Mouse (Mus musculus) limb, embryonic 11.5 days (tissue): Measurements from ENCODE around the gene Scube1. TPM values are rescaled to one million over a fixed set of nuclear protein-coding genes. Genes with fewer than 3 reads are reported as not detected.

Experiments used
- ATAC-seq: fragments of 200-750 bp; cut with Nextera tagmentation; 2 replicates; pipeline ENCODE4 v1.8.0; 2017; ENCODE audit warnings: low read depth; ENCODE audit not compliant: insufficient number of reproducible peaks, low FRiP score, low TSS enrichment
- DNase-seq: peaks from one replicate; pipeline ENCODE4 v3.0.0-alpha.2; 2015; ENCODE audit warnings: low spot score
- H3K27ac ChIP-seq: fragments of 300-500 bp; sonication (generic); replicated peaks from 2 replicates; pipeline ENCODE4 v1.5.1; 2014; ENCODE audit warnings: low read depth, mild to moderate bottlenecking, low read length
- H3K27me3 ChIP-seq: fragments of 300-500 bp; sonication (generic); 2 replicates; pipeline ENCODE4 v1.6.1; 2014; ENCODE audit warnings: mild to moderate bottlenecking, low read length, mixed read lengths; ENCODE audit not compliant: control insufficient read depth, insufficient read depth
- H3K36me3 ChIP-seq: fragments of 300-500 bp; sonication (generic); 2 replicates; pipeline ENCODE4 v1.6.1; 2014; ENCODE audit warnings: mild to moderate bottlenecking, low read length, moderate library complexity, mixed read lengths; ENCODE audit not compliant: control insufficient read depth, insufficient read depth
- H3K4me1 ChIP-seq: fragments of 300-500 bp; sonication (generic); 2 replicates; pipeline ENCODE4 v1.6.1; 2014; ENCODE audit warnings: low read length, mixed read lengths; ENCODE audit not compliant: control insufficient read depth, insufficient read depth
- H3K4me2 ChIP-seq: fragments of 300-500 bp; sonication (generic); 2 replicates; pipeline ENCODE4 v1.6.1; 2014; ENCODE audit warnings: low read depth, mild to moderate bottlenecking, moderate library complexity; ENCODE audit not compliant: severe bottlenecking
- H3K4me3 ChIP-seq: fragments of 300-500 bp; sonication (generic); 2 replicates; pipeline ENCODE4 v1.5.1; 2014; ENCODE audit warnings: low read depth, low read length
- H3K9ac ChIP-seq: fragments of 300-500 bp; sonication (generic); 2 replicates; pipeline ENCODE4 v1.6.1; 2014; ENCODE audit warnings: mild to moderate bottlenecking, low read length
- H3K9me3 ChIP-seq: fragments of 300-500 bp; sonication (generic); 2 replicates; pipeline ENCODE4 v1.6.1; 2016; ENCODE audit warnings: low read length; ENCODE audit not compliant: control insufficient read depth
- WGBS: fragments of 180-500 bp; shearing (Covaris S2); extraction: QIAGEN DNeasy Blood & Tissue Kit; methylation state at CpG from one replicate; pipeline ENCODE4 v1.1.7; 2014; 5-methylcytosine and 5-hydroxymethylcytosine counted together
- polyA plus RNA-seq: library from polyadenylated mRNA; unstranded; fragments of >200 nt; fragmentation: Nextera tagmentation; extraction: Ambion mirVana; gene quantifications from 2 replicates; pipeline ENCODE4 v1.2.1, GENCODE M21; 2014

The Scube1 gene
- polyA plus RNA-seq, 1 experiment from 2014 or later: 62.3 TPM

DNA sequence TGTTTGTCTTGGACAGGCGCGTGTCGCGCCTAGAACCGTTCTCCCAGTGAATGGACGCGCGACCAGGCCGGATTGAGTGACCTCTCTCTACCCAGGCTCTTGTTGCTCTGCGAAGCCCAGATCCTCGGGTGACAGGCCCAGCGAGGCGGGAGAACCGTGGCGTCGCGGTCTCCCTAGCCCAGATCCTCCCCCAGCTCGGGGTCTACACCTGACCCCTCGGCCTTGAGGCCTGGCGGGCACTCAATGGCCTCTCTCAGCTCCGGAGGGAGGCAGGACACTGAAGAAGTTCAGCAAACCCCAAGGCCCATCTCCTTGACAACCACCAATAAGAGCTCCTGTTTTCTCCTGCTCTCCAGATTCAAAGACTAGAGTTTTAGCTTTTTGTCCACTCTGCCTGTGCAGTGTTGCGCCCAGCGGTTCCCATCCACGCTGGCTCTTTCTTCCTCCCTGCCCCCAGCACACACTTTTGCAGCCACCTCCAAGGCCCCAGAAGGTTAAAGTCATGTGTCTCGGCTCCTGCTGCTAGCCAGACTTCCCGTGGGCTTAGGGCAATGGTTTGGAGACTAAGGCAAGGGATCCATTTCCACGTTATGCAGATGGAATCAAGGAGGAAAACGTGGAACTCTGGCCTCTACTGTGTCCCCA is 857 bp upstream of the Scube1 start:
- no peak overlapping the region for H3K27ac ChIP-seq
- no peaks in the 10 kb centered on the region for H3K27me3 ChIP-seq

DNA sequence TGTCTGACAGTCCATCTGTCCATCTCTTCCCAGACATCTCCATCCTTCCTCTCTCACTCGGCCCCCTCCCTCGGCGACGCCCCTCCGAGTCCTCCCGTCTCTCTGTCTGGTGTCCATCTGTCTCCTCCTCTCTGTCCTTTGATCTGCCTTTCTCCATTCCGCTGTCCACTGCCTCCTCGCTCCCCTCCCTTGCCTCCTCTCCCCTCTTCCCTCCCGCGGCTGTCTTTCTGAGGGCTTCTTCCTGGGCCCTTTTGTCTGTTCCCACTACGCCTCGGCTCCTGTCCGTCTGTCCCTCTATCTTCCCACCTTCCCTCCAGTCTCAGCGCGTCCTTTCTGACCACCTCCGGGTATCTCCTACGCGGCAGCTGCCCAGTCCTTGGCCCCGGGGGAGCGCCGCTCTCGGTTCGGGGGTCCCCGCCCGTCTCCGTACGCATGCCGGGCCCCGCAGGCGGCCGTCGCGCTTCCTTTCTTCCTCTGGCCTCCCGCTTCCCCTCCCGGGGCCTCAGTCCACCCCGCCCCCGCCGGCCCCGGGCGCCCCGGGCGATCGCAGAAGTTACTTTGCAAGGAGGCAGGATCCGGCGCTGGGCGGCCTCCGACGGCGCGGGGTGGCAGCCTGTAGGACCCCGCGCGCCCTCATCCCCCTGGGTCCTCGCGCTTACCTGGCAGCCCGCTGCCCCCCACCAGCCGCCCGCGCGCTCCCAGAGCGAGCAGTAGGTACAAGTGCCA is 498 bp downstream of the Scube1 start:
- Histone ChIP-seq H3K36me3 (no peaks in the 10 kb centered on the region; the same call in 1 of the 2 replicates), H3K4me1 (peaks cover 33% of the 10 kb centered on the region), H3K9ac (peak overlapping the region; percentile 71), H3K27ac (no peak overlapping the region; the same call in 1 of the 2 replicates), H3K4me2 (peak overlapping the region; percentile 67), H3K9me3 (no peaks in the 10 kb centered on the region), H3K4me3 (peak overlapping the region; percentile 74), H3K27me3 (no peaks in the 10 kb centered on the region)
- DNase-seq: no peak
- under 1% methylated on average over 61 of the region's 61 CpGs for WGBS
- no peak for ATAC-seq

More for the DNA sequence above, 857 bp upstream of the Scube1 start:
- H3K9ac ChIP-seq: no peak overlapping the region
- no peak overlapping the region; the same call in 1 of the 2 replicates for H3K4me3 ChIP-seq
- no peaks in the 10 kb centered on the region for H3K36me3 ChIP-seq
- 19% methylated on average over 28 of the region's 28 CpGs for WGBS
- H3K4me2 ChIP-seq: peak overlapping the region; percentile 67
- no peak for ATAC-seq
- no peaks in the 10 kb centered on the region for H3K9me3 ChIP-seq
- H3K4me1 ChIP-seq: peaks cover 28% of the 10 kb centered on the region
- DNase-seq: no peak

DNA sequence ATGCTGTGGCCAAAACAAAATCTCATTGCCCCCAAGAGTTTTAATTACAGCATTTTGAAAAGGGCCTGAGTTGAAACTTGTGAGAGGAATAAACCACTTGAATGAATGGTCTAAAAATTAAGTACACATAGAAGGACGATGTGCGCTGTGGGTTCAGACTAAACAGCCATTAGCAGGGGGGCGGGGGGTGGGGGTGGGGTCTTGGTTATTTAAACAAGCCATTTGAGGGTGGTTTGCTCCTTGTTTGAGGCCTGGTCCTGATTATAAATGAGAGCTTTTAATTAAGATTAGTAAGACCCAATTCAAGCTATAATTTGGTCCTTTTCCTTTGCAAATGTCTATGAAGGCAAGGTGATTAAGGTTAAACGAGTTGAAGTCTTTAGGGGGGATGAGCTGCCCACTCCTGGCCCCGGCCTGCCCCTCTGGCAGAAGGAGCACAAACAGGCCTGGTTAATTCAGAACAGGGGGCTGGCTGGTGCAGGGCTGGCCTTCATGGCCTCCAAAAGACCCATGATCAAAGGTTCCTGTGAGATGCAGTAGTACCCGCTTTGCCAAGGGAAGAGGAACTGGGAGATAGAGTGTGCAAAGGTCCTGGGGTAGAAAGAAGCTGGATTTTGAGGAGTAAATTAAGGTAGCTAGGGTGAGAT is 9.1 kb downstream of the Scube1 start:
- H3K27ac ChIP-seq: no peak overlapping the region
- H3K36me3 ChIP-seq: no peaks in the 10 kb centered on the region; the same call in 1 of the 2 replicates
- H3K9me3 ChIP-seq: no peaks in the 10 kb centered on the region
- DNase-seq (peak; percentile 67), ATAC-seq (no peak)
- no peak overlapping the region for H3K9ac ChIP-seq
- H3K4me3 ChIP-seq: no peak overlapping the region
- 12% methylated on average over 6 of the region's 6 CpGs for WGBS
- no peaks in the 10 kb centered on the region for H3K27me3 ChIP-seq
- H3K4me1 ChIP-seq: peaks cover 33% of the 10 kb centered on the region
- H3K4me2 ChIP-seq: no peak overlapping the region

DNA sequence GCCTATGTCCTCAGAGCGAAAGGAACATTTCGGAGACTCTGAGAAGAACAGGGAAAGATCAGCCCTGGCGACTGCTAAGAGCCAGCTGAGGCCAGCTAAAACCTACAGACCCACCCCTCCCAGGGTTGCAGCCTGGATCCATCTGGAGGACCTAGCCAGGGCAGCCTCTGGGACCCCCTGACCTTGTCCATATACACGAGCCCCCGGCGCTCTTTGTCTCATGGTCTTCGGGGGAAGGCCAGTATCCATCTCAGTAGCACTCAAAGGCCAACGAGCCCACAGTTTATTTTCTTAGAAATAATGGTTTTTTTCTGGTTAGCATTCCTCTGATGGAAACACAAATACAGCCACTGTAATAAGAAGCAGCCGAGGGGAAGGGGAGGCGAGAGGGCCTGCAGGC is 12.0 kb downstream of the Scube1 start:
- 69% methylated on average over 10 of the region's 10 CpGs for WGBS
- Histone ChIP-seq H3K4me2 (no peak overlapping the region), H3K27me3 (no peaks in the 10 kb centered on the region), H3K27ac (0 out of 2 replicates have a peak overlapping the region, but pooled peaks have one; percentile 33), H3K4me3 (no peak overlapping the region), H3K9ac (no peak overlapping the region), H3K36me3 (no peaks in the 10 kb centered on the region; the same call in 1 of the 2 replicates), H3K4me1 (peaks cover 39% of the 10 kb centered on the region), H3K9me3 (no peaks in the 10 kb centered on the region)
- DNase-seq (no peak), ATAC-seq (no peak)

DNA sequence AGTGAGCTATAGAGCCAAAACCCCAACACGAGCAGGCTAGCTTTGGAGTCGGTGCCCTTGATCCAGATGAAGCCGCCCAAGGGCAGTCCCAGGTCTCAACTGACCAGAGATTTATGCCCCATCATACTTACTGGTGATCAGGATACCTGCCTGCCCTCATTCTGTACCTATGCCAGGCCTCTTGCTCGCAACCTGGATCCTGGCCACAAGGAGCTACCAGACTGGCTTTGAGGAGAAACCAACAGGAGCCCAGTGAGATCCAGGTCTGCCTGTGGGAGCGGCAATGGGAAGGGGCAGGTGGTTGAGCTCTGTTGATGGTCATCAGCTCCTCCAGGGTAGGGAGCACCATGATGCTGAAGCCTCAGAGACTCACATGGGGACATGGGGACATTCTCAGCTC is 12.5 kb downstream of the Scube1 start:
- Histone ChIP-seq H3K9me3 (no peaks in the 10 kb centered on the region), H3K4me1 (peaks cover 39% of the 10 kb centered on the region), H3K27me3 (no peaks in the 10 kb centered on the region), H3K36me3 (no peaks in the 10 kb centered on the region; the same call in 1 of the 2 replicates), H3K4me3 (no peak overlapping the region), H3K27ac (0 out of 2 replicates have a peak overlapping the region, but pooled peaks have one; percentile 33), H3K4me2 (no peak overlapping the region), H3K9ac (no peak overlapping the region)
- 78% methylated on average over 5 of the region's 5 CpGs for WGBS
- DNase-seq (no peak), ATAC-seq (no peak)

DNA sequence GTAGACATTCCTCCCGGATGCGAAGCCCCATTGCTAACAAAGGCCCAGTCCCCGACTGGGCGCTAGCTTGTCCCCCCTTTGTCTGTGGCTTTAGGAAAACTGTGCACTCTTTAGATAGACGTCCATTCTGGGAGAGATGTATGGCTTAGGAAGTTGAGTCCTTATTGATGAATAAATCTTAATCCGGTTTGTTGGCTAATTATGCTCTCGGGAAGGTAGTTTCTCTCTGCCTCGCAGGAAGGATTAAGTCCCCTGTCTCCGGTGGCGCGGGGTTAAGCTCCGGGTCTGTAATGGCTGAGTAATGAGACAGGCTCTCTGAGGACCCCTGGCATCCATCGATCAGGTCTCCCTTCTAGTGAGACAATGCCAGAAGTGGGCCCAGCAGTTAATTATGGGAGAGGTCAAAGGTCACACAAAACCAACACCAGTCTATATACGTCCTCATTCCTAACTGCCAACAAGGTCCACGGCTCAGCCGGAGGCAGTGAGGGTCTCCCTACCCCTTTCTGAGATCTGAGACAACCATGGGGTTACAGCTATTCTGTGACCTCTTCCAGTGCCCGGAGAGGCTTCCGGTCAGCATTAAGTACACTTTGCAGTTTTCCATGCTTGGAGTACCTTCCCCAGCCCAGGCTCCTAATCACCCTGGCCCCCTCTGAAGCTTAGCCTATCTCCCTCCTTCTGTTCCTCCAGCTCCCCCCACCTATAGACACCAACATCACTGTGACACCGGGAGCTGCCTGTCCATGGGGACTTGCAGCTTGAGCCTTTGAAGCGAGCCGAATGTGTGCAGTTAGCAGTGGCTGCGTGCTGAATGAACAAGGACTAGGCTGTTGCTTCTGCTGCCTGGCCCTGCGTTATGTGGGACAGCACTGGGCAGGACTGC is 14.7 kb downstream of the Scube1 start:
- 13% methylated on average over 23 of the region's 23 CpGs for WGBS
- ATAC-seq (no peak), DNase-seq (peak; percentile 60)
- Histone ChIP-seq H3K4me2 (no peak overlapping the region), H3K27me3 (no peaks in the 10 kb centered on the region), H3K9ac (no peak overlapping the region), H3K4me3 (no peak overlapping the region), H3K9me3 (no peaks in the 10 kb centered on the region), H3K27ac (peak overlapping the region; percentile 54; the same call in 1 of the 2 replicates), H3K36me3 (no peaks in the 10 kb centered on the region), H3K4me1 (peaks cover 41% of the 10 kb centered on the region)

DNA sequence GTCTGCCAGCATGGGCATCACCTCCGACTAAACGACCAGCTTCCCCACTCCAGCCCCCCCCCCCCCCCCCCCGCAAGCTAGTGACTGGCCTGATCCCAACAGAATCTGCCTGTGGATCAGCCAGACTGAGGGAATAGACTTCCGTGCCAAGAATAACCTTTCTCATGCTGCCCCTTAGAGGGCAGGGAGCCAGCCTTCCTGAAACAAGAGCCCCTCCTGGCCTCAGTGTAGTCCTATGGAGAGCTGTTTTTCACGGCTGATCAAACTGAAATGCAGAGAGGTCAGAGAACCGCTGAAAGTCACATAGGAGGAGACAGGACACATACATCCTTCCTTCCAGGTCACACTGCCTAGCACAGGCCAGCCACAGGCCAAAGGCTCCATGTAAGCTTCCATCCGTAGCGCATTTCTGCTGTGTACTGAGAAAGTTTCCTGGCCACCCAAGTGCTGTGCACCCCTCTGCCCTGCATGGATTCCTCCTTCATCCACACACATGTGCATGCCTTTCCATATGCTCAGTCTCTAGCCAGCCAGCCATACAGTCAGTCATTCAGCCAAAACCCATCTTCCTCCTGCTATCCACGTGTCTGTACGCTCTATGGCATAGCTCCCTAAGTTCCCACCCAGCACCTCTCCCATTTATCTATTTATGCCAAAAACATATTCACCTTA is 18.2 kb downstream of the Scube1 start:
- Histone ChIP-seq H3K4me1 (peaks cover 21% of the 10 kb centered on the region), H3K27me3 (no peaks in the 10 kb centered on the region), H3K9me3 (no peaks in the 10 kb centered on the region; the same call in 1 of the 2 replicates), H3K9ac (no peak overlapping the region), H3K4me2 (no peak overlapping the region), H3K4me3 (no peak overlapping the region), H3K36me3 (peaks cover 10% of the 10 kb centered on the region; the same call in 1 of the 2 replicates), H3K27ac (no peak overlapping the region)
- ATAC-seq (no peak), DNase-seq (no peak)
- WGBS: 56% methylated on average over 10 of the region's 10 CpGs
